Mouse (Mus musculus): Measurements from ENCODE around the gene Cdiptos. TPM values are rescaled to one million over a fixed set of nuclear protein-coding genes. Genes with fewer than 3 reads are reported as not detected.

Cdiptos gene
- polyA plus RNA-seq, 1 experiment from 2014 or later: 1.4 TPM

GRCm38 (mm10) chr7:127012374-127012773 is 36.5 kb upstream of the Cdiptos start:
- Histone ChIP-seq H3K9ac (no peak overlapping the region), H3K4me3 (replicated peaks) (no peak overlapping the region), H3K4me2 (no peak overlapping the region), H3K27me3 (no peaks in the 10 kb centered on the region), H3K36me3 (peaks cover 29% of the 10 kb centered on the region), H3K4me1 (peaks cover 53% of the 10 kb centered on the region), H3K27ac (no peak overlapping the region), H3K9me3 (replicated peaks) (no peaks in the 10 kb centered on the region)
- no peak for ATAC-seq (replicated peaks; ENCODE audit: low FRiP score)
- 78% methylated on average over 6 of the region's 6 CpGs for WGBS

DNA sequence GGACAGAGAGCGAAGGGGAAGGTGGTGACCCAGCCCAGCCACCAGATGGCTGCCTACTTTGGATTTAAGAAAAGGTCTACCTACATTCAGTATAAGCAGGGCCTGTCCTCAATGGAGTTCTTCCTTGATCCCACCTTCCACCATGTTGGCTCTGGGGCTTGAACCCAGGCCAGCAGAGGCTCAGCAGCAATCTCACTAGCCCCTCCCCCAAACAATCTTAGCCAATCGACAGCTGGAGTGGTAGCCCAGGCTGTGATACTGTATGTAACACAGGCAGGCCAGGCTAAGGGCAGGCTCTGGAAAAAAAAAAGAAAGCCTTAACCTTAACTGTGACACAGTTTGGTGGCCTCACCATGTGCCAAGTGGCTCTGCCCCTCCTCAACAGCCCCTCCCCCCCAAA is 35.8 kb upstream of the Cdiptos start:
- Histone ChIP-seq H3K4me3 (replicated peaks) (no peak overlapping the region), H3K27me3 (no peaks in the 10 kb centered on the region), H3K27ac (no peak overlapping the region), H3K9me3 (replicated peaks) (no peaks in the 10 kb centered on the region), H3K36me3 (peaks cover 29% of the 10 kb centered on the region), H3K4me2 (no peak overlapping the region), H3K4me1 (peaks cover 53% of the 10 kb centered on the region), H3K9ac (no peak overlapping the region)
- 80% methylated on average over 2 of the region's 2 CpGs for WGBS
- ATAC-seq (replicated peaks; ENCODE audit: low FRiP score): no peak

GRCm38 (mm10) chr7:127011051-127011450 is 35.2 kb upstream of the Cdiptos start:
- Histone ChIP-seq H3K36me3 (peaks cover 29% of the 10 kb centered on the region), H3K9me3 (replicated peaks) (no peaks in the 10 kb centered on the region), H3K27me3 (no peaks in the 10 kb centered on the region), H3K27ac (no peak overlapping the region), H3K4me2 (no peak overlapping the region), H3K9ac (no peak overlapping the region), H3K4me3 (replicated peaks) (no peak overlapping the region), H3K4me1 (peaks cover 51% of the 10 kb centered on the region)
- ATAC-seq (replicated peaks; ENCODE audit: low FRiP score): no peak
- WGBS: 85% methylated on average over 2 of the region's 2 CpGs

GRCm38 (mm10) chr7:127009307-127010085 is 33.6 kb upstream of the Cdiptos start:
- H3K4me2 ChIP-seq: no peak overlapping the region
- ATAC-seq (replicated peaks; ENCODE audit: low FRiP score): no peak
- no peak overlapping the region for H3K9ac ChIP-seq
- peaks cover 18% of the 10 kb centered on the region for H3K36me3 ChIP-seq
- H3K4me1 ChIP-seq: peaks cover 36% of the 10 kb centered on the region
- no peaks in the 10 kb centered on the region for H3K9me3 ChIP-seq (replicated peaks)
- 76% methylated on average over 17 of the region's 17 CpGs for WGBS
- no peak overlapping the region for H3K4me3 ChIP-seq (replicated peaks)
- peak overlapping the region; percentile 89 for H3K27ac ChIP-seq
- no peaks in the 10 kb centered on the region for H3K27me3 ChIP-seq

DNA sequence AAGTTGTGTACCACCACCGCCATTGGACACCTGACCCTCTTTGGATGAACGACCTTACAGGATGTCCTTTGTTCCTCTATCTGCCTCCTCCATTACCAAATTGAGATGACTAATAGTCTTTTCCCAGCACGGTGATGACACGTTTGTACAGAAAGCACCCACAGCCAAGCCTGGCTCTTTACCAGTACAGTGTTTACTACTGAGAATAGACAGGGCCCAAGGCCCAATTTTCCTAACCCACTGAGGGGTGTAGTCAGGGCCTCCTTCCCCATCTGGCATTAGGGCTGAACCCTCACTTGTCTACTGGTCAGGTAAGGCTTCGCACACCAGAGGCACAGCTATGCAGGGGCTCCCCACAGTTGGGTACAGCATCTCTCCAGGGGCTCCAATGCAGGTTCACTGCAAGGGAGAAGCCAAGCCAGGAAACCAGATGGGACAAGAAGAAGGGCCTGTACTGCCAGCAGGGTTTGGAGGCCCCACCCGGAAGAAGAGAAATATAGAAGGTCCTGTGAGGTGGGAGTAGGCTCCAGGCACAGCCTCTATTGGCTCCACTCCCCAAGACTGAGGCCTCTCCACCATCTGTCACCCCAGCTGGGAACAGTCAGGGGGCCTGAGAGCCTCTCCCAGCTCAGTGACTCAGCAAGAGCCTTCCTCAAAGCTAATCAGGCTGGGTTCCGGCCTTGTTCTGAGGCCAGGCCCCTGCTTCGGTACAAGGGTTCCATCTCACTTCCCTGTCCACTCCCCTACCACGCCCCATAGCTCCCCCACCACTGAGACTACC is 32.5 kb upstream of the Cdiptos start:
- peak; percentile 87 for ATAC-seq (replicated peaks; ENCODE audit: low FRiP score)
- H3K27ac ChIP-seq: peak overlapping the region; percentile 89
- whole genome bisulfite sequencing: 43% methylated on average over 9 of the region's 9 CpGs
- no peaks in the 10 kb centered on the region for H3K9me3 ChIP-seq (replicated peaks)
- peaks cover 15% of the 10 kb centered on the region for H3K36me3 ChIP-seq
- H3K9ac ChIP-seq: peak overlapping the region; percentile 37; the same call in 1 of the 2 replicates
- H3K4me1 ChIP-seq: peaks cover 25% of the 10 kb centered on the region
- no peak overlapping the region for H3K4me3 ChIP-seq (replicated peaks)
- no peaks in the 10 kb centered on the region for H3K27me3 ChIP-seq
- H3K4me2 ChIP-seq: no peak overlapping the region; the same call in 1 of the 2 replicates

DNA sequence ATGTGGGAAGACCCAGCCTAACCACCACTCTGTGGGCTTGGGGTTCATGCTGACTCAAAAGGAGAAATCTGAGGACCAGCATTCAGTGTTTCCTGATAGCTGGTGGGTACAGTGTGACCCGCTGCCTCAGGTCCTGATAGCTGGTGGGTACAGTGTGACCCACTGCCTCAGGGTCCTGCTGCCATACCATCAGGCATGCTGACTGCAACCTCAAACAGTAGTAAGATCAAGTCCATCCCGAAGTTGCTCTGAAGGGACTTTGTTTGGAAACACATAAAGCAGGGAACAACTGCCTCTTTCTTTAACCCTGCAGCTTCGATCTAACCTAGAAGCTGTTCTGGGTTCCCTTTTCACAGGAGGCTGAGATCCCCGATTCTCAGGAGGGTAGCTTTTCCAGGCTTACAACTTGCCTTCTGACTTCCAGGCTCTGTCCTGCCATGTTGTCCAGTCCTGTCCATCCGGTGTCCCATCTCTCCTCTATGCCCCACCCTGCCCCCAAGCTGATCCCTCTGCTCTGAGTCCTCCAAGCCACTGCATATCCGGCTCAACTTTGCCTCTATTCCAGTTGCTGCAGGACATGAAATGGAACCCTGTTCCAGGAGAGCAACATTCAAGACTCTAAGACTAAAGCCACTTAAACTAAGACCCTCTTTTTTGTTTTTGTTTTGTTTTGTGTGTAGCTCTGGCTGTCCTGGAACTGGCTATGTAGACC is 31.6 kb upstream of the Cdiptos start:
- H3K27me3 ChIP-seq: no peaks in the 10 kb centered on the region
- peaks cover 5% of the 10 kb centered on the region for H3K36me3 ChIP-seq
- no peak overlapping the region for H3K4me3 ChIP-seq (replicated peaks)
- H3K9ac ChIP-seq: no peak overlapping the region
- H3K4me1 ChIP-seq: peaks cover 20% of the 10 kb centered on the region
- 85% methylated on average over 6 of the region's 6 CpGs for WGBS
- no peak for ATAC-seq (replicated peaks; ENCODE audit: low FRiP score)
- no peak overlapping the region for H3K4me2 ChIP-seq
- no peak overlapping the region for H3K27ac ChIP-seq
- no peaks in the 10 kb centered on the region for H3K9me3 ChIP-seq (replicated peaks)

DNA sequence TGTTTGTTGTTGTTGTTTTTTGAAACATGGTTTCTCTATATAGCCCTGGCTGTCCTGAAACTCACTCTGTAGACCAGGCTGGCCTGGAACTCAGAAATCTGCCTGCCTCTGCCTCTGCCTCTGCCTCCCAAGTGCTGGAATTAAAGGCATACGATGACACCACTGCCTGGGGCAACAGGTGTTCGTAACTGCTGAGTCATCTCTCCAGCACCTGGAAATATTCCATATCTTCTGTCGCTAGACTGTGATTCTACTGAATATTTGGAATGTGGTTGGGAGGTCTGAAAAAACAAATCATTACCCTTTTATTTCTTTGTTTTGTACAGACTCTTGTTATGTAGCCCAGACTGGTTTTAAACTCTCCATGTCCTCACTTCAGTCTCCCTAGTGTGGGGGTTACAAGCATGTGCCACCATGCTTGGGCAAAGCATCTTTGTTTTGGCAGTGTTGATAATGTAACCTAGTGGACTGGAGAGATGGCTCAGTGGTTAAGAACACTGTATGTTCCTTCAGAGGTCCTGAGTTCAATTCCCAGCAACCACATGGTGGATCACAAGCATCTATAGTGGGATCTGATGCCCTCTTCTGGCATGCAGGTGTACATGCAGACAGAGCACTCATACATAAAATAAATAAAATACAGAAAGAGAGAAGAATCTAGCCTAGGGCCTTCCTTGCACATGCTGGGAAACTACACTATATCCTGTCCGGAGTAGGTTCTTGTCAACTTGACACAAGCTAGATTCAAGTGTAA is 28.4 kb upstream of the Cdiptos start:
- WGBS: 87% methylated on average over 4 of the region's 4 CpGs
- ATAC-seq (replicated peaks; ENCODE audit: low FRiP score): no peak

DNA sequence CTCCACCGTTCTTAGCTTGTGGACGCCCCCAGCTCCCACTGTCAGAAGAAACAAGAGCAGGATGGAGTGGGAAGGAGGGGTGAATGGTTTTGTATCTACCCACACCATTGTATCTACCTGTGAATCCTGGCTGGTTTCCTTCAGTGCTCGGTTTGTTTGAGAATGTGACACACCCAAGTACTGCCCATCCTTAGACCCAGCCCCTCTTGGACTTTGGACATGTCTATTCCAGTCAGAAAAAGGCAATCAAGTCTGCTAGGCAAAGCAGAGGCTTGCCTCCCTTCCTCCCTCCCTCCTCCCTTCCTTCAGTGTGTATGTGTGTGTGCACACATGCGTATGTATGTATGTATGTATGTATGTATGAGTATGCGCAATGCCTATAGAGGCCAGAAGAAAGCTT is 27.7 kb upstream of the Cdiptos start:
- 91% methylated on average over 5 of the region's 5 CpGs for WGBS
- Histone ChIP-seq H3K9me3 (replicated peaks) (no peaks in the 10 kb centered on the region), H3K4me2 (no peak overlapping the region), H3K27ac (no peak overlapping the region), H3K4me1 (peaks cover 5% of the 10 kb centered on the region), H3K9ac (no peak overlapping the region), H3K27me3 (no peaks in the 10 kb centered on the region), H3K36me3 (no peaks in the 10 kb centered on the region), H3K4me3 (replicated peaks) (no peak overlapping the region)
- no peak for ATAC-seq (replicated peaks; ENCODE audit: low FRiP score)

More for the DNA sequence above, 28.4 kb upstream of the Cdiptos start:
- Histone ChIP-seq H3K9ac (no peak overlapping the region), H3K27me3 (no peaks in the 10 kb centered on the region), H3K4me2 (no peak overlapping the region), H3K9me3 (replicated peaks) (no peaks in the 10 kb centered on the region), H3K4me1 (peaks cover 12% of the 10 kb centered on the region), H3K4me3 (replicated peaks) (no peak overlapping the region), H3K36me3 (no peaks in the 10 kb centered on the region), H3K27ac (no peak overlapping the region)

GRCm38 (mm10) chr7:126999568-126999967 is 23.7 kb upstream of the Cdiptos start:
- 76% methylated on average over 10 of the region's 10 CpGs for WGBS
- no peak overlapping the region for H3K9ac ChIP-seq
- no peak overlapping the region for H3K27ac ChIP-seq
- no peak overlapping the region for H3K4me2 ChIP-seq
- H3K4me3 ChIP-seq (replicated peaks): no peak overlapping the region
- peaks cover 9% of the 10 kb centered on the region; the same call in 1 of the 2 replicates for H3K36me3 ChIP-seq
- no peaks in the 10 kb centered on the region for H3K27me3 ChIP-seq
- H3K9me3 ChIP-seq (replicated peaks): 0 out of 2 replicates have a peak, but pooled peaks cover 5% of the 10 kb centered on the region
- no peaks in the 10 kb centered on the region for H3K4me1 ChIP-seq
- no peak for ATAC-seq (replicated peaks; ENCODE audit: low FRiP score)

DNA sequence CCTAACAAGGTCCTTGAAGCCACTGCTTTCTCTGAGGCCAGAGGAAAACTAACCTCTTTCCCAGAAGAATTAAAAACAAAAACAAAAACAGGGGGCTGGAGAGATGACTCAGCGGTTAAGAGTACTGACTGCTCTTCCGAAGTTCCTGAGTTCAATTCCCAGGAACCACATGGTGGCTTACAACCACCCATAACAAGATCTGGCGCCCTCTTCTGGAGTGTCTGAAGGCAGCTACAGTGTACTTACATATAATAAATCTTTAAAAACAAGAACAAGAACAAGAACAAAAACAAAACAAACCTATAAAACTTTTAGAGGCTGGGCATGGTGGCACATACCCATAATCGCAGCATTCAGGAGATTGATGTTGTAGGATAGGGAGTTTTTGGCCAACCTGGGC is 20.6 kb upstream of the Cdiptos start:
- no peak overlapping the region for H3K4me3 ChIP-seq (replicated peaks)
- peaks cover 9% of the 10 kb centered on the region; the same call in 1 of the 2 replicates for H3K36me3 ChIP-seq
- H3K27ac ChIP-seq: no peak overlapping the region
- 0 out of 2 replicates have a peak, but pooled peaks cover 4% of the 10 kb centered on the region for H3K4me1 ChIP-seq
- 82% methylated on average over 4 of the region's 4 CpGs for WGBS
- H3K4me2 ChIP-seq: no peak overlapping the region
- H3K9ac ChIP-seq: no peak overlapping the region
- H3K27me3 ChIP-seq: no peaks in the 10 kb centered on the region
- no peak for ATAC-seq (replicated peaks; ENCODE audit: low FRiP score)
- H3K9me3 ChIP-seq (replicated peaks): 0 out of 2 replicates have a peak, but pooled peaks cover 5% of the 10 kb centered on the region

DNA sequence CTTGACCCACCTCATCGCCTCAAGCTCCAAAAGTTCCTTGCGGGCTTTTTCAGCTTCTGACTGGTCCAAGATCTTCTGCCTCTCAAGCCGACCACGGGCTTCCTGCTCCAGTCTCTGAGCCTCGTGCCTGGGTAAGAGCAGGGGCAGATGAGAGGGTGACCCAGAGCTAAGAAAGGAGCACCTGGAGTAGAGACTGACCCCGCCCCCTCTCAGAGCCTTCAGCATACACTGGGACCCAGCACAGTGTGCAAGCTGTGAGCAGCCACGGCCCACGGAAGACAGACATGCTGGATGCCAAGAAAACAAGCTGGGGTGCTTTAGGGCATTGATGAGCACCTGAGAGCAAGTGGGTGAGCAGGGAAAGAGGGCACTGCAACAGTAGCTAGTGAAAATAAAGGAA is 12.9 kb upstream of the Cdiptos start:
- H3K4me1 ChIP-seq: 0 out of 2 replicates have a peak, but pooled peaks cover 6% of the 10 kb centered on the region
- H3K27me3 ChIP-seq: no peaks in the 10 kb centered on the region
- WGBS: 74% methylated on average over 8 of the region's 8 CpGs
- no peak for ATAC-seq (replicated peaks; ENCODE audit: low FRiP score)
- H3K9ac ChIP-seq: no peak overlapping the region
- no peak overlapping the region for H3K4me2 ChIP-seq
- no peaks in the 10 kb centered on the region for H3K36me3 ChIP-seq
- no peak overlapping the region for H3K27ac ChIP-seq
- no peak overlapping the region for H3K4me3 ChIP-seq (replicated peaks)
- no peaks in the 10 kb centered on the region for H3K9me3 ChIP-seq (replicated peaks)

Measured in kidney, embryonic 15.5 days (tissue).